Mouse (Mus musculus): ENCODE data around the gene Abl1. TPM values are rescaled to one million over a fixed set of nuclear protein-coding genes. Genes with fewer than 3 reads are reported as not detected.
A peak's percentile ranks its signal among the peaks of the same experiment; 100 is the strongest.

The Abl1 gene
- total RNA-seq, 2 experiments from 2014 or later, result 37.8 to 52.2 TPM

DNA sequence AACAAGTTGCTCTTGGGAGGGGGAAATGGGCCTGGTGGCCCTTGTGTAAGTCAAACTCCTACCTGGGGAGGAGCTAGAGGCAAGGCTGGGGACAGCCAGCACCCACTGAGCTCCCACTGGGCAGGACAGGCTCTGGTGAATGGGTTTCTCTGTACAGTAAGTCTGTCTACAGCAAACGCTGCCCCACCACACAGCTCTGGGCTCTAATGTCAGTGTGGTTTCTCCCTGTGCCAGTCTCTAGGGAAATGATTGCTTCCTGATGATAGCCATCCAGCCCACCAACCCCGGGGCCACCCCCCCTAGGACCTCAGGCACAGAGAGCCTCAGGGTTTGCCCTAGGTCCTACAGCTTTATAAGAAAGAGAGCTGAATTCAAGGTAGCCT lies 121.2 kb downstream of the Abl1 start:
- DNase-seq (ENCODE audit: low spot score in 2 of 2), result no peak
- intact Hi-C loops (cut with DNase I), result no loop called here

- no peak for DNase-seq (ENCODE audit: low spot score in 2 of 2)
- intact Hi-C loops (cut with DNase I), result no loop called here
Observed at GRCm38 (mm10) chr2:31810444-31810843, 122.3 kb downstream of the Abl1 start, which contains the start of gene Qrfp. Gene Qrfp, minus strand, starts transcription at chr2:31810580.

DNA sequence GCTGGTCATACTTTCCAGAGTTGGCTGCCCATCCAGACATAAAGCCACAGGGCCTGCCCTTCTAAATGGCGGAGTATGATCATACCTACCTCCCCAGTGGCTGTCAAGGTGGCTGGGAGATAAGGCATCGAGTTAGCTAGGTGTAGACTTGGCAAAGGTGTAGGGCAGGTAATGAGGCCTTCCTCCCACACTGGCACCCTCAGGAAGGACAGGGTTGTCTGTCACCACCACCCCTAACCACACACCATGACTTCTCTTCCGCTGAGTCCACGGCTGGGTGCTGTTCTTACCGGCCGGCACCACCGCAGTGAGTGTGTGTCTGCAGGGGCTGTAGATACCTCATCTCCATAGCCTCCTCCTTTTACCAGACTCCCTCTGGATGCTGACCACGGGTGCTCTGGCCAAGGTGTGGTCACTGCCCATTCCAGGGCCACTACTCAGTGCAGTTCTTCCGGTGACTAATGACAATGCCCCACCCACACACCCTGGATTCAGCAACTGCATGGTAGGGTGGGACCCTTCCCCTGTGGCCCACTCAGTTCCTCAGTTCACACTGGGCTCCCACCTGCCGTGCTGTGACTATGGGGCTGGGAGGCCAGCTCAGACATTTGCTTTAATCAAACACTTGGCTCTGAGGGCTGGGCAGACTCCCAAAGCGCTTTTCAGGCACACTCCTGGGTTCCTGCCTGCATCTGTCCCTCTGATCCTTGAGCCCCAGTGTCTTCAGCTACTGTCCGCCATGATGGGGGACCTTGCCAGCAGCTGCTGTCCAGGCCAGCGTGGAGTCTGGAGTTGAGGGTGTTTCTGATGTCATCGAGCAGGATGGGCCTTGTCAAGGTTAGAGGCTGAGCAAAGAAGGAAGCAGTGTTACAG lies 123.1 kb downstream of the Abl1 start:
- intact Hi-C loops (cut with DNase I), result no loop called here
- no peak for DNase-seq (ENCODE audit: low spot score in 2 of 2)

GRCm38 (mm10) chr2:31813641-31814040 lies 125.5 kb downstream of the Abl1 start:
- no peak for DNase-seq (ENCODE audit: low spot score in 2 of 2)
- intact Hi-C loops (cut with DNase I), result loop anchor here (2.0 kb wide), 1 partner anchor 101 kb away; no protein-coding TSS in a partner anchor

GRCm38 (mm10) chr2:31814699-31815098 lies 126.5 kb downstream of the Abl1 start:
- intact Hi-C loops (cut with DNase I), result loop anchor here (2.0 to 5.0 kb wide), 2 partner anchors 68 to 100 kb away; no protein-coding TSS in a partner anchor
- DNase-seq (ENCODE audit: low spot score in 2 of 2), result peak; percentile 40 to 52

DNA sequence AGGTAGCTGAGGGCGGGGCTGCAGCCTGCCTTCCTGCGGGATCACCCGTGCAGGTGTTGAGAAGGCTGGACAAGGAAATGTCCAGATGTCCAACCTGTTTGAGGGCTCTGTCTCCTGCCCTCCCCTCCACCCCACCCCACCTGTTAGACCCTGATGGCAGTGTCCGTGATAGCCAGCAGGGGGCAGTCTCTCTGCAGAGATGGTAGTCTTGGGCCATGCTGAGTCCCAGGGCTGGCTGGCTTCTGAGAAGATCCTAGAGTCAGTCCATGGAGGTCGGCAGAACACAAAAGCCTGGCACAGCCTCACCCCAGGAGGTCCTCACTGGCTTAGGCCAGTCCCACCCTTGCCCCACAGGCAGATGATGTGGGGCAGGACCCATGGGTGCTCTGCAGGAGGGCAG lies 127.2 kb downstream of the Abl1 start:
- intact Hi-C loops (cut with DNase I), result loop anchor here (2.0 to 5.0 kb wide), 2 partner anchors 67 to 99 kb away; no protein-coding TSS in a partner anchor
- peak; percentile 49 to 54 for DNase-seq (ENCODE audit: low spot score in 2 of 2)

DNA sequence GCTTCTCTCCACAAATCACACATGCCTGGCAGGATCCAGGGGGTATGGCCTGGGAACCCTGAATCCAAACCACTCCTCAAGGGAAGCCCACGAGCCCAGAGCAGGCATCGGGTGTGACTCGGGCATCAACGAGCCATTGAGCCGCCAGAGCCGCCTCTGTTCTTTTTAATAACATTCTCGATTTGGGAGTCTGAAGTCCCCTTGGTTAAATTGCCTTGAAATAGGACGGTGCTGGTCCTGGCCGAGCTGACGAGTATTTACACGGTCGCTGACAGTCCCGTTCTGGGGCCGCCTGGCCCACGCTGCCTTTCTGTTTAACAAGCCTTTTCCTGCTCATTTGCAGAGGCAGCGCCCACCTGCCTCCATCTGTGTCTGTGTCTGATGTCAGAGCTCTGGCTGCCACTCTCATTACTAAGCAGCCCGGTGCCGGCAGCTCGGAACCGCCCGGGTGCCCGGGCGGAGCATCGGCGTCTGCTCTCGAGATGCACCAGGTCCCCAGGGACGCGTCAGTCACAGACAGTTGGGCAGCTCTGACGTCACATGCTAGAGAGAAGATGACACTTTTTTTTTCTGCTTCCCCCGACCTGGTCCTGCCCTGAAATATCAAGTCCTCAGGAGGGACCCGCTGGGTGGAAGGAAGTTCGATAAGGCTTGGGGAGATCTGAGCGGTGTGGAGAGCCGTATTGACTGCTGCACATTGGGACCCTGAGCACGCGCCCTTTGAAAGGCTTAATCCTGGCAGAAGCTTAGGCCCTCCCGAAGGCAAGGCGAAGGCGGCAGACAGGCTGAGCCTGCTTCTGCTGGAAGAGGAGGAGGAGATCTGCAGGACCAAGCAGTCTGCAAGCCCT lies 134.6 kb downstream of the Abl1 start:
- DNase-seq (ENCODE audit: low spot score in 2 of 2), result peak; percentile 76 to 77
- intact Hi-C loops (cut with DNase I), result no loop called here

GRCm38 (mm10) chr2:31823933-31824730 lies 136.0 kb downstream of the Abl1 start:
- no peak for DNase-seq (ENCODE audit: low spot score in 2 of 2)
- intact Hi-C loops (cut with DNase I), result no loop called here

GRCm38 (mm10) chr2:31825469-31825911 lies 137.3 kb downstream of the Abl1 start:
- intact Hi-C loops (cut with DNase I), result no loop called here
- no peak for DNase-seq (ENCODE audit: low spot score in 2 of 2)

DNA sequence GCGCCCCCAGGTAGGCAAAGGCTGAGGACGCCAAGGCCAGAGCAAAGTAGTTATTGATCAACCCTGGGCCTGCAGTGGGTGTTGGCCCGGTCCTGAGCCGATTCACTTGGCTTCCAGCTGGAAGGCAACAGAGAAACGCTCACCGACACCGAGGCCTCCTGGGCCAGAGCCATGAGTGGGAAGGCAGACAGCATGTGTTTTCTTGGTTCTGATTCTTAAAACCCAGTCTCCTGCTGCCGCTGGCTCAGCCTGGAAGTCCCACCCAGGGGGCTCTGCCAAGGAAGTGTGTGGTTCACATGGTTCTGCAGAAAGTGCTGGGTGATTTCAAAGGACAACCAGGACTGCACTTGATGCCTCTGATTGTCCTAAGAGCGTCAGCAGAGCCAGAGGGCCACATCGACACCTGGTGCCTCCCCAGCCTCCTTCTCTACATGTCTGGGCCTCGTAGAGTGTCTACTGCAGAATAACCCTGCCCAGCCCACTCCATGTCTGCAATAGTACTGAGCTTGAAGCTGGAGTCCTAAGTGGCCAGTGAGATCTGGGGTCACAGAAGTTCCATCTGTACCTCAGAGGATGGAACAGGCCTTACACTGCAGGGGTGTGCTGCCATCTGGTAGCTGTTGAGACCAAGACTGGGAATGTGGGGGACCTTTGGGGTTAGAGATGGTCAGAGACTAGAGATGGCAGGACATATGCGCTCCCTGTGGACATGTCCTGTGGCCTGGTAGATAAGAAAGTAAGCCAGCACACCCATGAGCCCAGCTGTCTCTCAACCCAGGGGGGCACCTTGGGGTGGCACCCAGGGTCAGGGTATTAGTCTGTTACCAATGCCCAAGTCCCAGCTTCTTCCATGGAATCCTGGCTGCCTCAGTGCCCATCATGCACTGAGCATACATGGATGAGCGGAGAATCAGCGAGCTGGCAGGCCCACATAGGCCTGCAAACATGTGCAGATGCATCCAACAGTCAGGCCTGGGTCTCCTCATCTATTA lies 138.2 kb downstream of the Abl1 start:
- intact Hi-C loops (cut with DNase I), result no loop called here
- DNase-seq (ENCODE audit: low spot score in 2 of 2), result peak in 1 of 2 experiments; percentile 43

DNA sequence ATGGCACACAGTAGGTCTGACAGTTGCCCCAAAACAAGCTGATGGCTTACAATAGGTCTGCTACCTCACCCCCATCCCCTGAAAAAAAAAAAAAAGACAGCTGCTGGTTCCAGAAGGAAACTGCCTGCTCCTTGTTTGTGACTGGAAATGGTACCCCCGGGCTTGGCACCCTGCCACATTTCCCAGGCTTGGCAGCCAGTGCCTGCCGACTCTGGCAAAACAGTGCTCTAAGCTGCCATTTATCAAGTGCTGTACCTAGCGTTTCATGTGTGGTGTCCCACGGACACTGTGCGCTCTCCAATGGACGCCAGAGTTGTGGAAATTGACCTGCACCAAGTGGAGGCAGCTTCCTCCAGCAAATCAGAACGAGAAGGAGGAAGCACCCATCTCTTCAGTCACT lies 139.7 kb downstream of the Abl1 start:
- intact Hi-C loops (cut with DNase I), result no loop called here
- peak; percentile 42 to 44 for DNase-seq (ENCODE audit: low spot score in 2 of 2)

DNA sequence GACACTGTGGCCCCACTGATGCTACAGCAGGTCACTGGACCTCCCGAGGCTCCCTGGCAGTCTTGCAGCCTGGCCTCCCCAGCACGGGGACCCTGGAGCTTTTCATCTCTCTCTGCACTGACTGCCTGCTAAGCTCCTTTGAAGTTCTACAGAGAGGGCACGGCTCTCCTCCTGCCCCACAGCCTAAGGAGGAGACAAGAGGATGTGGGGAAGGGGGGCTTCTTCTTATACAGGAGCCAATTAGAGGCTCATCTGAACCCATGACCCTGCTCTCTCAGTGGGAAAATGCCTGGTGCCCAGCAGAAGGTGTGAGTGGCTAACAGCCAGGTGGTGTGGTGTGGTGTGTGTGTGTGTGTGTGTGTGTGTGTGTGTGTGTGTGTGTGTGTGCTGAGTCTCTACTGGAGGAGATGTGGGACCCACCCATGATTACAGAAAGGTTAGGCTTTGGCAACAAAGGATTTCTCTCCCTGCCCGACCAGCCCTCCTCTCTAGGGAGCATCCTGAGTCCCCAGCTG lies 140.2 kb downstream of the Abl1 start:
- DNase-seq (ENCODE audit: low spot score in 2 of 2), result no peak
- intact Hi-C loops (cut with DNase I), result no loop called here

DNA sequence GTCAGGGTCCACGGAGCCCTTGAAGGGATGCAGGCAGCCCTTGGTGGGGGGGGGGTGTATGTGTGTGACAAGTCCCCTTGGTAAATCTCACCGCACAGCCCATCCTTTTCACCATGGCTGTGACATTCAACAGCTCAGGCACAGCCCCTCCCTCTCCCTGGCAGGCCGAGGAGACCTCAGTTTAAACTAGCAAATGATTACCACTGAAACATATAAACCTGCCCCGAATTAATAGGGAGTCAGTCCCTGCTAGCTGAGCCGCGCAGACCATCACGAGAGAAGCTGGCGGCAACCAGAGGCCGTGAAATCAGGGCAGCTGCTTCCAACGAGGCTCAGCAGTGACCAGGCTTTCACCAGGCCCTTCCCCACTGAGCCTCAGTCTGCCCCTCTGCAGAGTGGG lies 147.9 kb downstream of the Abl1 start:
- intact Hi-C loops (cut with DNase I), result no loop called here
- no peak for DNase-seq (ENCODE audit: low spot score in 2 of 2)

DNA sequence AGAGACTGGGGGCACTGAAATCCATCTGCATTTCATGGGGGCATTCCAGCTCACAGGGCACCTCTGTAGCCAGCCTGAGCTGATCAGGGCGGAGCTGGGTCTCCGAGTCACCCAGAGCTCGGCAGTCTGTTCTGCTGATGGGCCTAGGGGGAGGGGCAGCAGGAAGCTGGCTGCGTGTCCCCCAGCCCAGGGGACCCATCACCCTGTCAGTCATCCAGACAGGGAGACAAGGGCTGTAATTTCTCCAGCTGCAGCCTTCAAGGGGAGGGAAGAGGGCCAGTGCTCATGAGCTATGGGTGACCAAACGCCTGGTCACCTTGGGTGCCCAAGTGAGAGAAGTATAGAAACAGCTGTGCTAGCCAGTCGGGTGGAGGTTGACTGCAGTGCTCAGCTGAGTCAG lies 148.8 kb downstream of the Abl1 start:
- intact Hi-C loops (cut with DNase I), result no loop called here
- no peak for DNase-seq (ENCODE audit: low spot score in 2 of 2)

- DNase-seq (ENCODE audit: low spot score in 2 of 2), result no peak
- intact Hi-C loops (cut with DNase I), result no loop called here
Observed at GRCm38 (mm10) chr2:31838868-31839267, 150.7 kb downstream of the Abl1 start.

DNA sequence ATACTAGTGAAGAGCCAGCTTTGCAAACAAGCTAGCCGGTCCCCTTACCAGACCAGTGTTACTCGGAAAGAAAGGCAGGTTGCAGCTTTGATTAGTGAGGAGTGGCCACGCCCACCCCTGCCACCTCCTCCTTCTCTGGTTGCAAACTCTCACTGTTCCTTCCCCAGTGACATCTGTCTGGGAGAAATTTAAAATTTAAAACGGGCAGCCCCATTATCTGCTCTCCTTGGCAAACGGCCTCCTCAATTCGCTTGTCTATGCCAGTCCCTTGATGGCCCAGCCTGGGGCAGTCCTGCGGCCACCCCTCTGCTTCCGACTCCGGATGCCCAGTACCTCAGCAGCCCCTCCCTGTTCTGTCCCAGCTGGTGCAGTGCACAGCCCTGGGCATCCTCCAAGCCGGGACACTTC lies 156.6 kb downstream of the Abl1 start:
- intact Hi-C loops (cut with DNase I), result no loop called here

DNA sequence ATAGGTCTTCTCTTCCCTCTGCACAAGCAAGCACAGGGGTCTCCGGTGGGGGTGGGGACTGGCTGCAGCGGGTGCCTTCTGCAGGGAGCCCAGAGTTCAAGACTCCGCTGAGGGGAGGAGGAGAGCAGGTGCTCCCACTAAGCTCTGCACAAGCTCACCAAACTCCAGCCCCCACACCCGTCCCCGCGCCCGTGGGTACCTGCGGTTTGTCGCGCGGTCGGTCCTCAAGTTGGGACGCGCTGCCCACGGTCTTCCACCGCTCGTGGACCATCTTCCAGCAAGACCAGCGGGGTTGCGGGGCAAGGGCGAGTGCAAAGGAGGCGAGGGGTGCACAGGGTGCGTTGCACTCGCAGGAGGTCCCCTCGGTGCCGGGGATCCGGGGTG lies 157.3 kb downstream of the Abl1 start:
- DNase-seq (ENCODE audit: low spot score in 2 of 2), result no peak
- intact Hi-C loops (cut with DNase I), result no loop called here

More for the DNA sequence above, 156.6 kb downstream of the Abl1 start:
- no peak for DNase-seq (ENCODE audit: low spot score in 2 of 2)
